ENCODE assay signal across 8 mouse cellular contexts in the genomic region with DNA sequence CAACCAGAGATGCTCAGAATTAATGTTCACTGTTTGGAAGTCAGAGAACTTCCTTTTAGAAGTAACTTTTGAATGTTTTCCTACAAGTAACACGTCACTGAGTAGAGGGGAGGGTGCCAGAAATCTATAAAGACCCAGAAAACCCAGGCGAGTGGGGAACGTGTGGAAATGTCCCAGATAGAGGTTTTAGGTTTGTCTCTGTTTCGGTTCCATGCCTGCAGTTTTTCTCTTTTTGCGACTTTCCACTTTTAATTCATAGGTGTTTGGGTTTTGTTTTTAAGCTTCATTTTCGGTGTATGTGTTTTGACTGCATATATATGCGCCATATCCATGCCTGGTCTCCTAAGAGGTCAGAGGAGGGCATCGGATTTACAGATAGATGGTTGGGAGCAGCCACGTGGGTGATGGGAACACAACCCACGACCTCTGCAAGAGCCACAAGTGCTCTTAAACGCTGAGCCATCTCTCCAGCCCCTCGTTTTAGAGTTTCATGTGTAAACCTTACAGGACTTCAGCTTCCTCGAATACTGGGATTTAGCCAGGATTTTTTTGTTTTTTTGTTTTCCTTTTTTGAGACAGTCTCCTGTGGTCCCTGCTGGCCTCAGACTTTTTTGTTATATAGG. TPM values are rescaled to one million over a fixed set of nuclear protein-coding genes. Genes with fewer than 3 reads are reported as not detected.
DNase-seq lines count a peak whose midpoint lies in the region; ATAC-seq and TF ChIP-seq lines count a peak whose summit lies in the region.

No protein-coding gene starts in this region.

- H3K79me2 ChIP-seq in C2C12 (ENCODE audit: control insufficient read depth, insufficient read depth) = peaks cover 55% of the 10 kb centered on the region

- no peak for DNase-seq in forebrain, embryonic 11.5 days (ENCODE audit: low spot score)
- no peak for DNase-seq in liver, embryonic 11.5 days (ENCODE audit: low spot score)
- DNase-seq in left cerebral cortex, postnatal 4 days = no peak
- no peak for DNase-seq in adrenal gland, adult (ENCODE audit: inconsistent age in 2 of 2, low spot score in 1 of 2)
- DNase-seq in adrenal gland, postnatal 36 days = no peak

- WGBS in forebrain, embryonic 11.5 days = 5% methylated on average over 13 of the region's 13 CpGs
- WGBS in liver, embryonic 11.5 days = 8% methylated on average over 13 of the region's 13 CpGs

- H3K9ac ChIP-seq in forebrain, embryonic 11.5 days (ENCODE audit: low read length) = peak overlapping the region; percentile 99
- H3K9ac ChIP-seq in liver, embryonic 11.5 days (ENCODE audit: low read depth, low read length) = peak overlapping the region; percentile 93

- peak overlapping the region; percentile 95 for H3K4me2 ChIP-seq in forebrain, embryonic 11.5 days (ENCODE audit: low read depth, low read length, severe bottlenecking)
- peak overlapping the region; percentile 97 for H3K4me2 ChIP-seq in liver, embryonic 11.5 days

- no peak for TF ChIP-seq CTCF in C2C12 (IDR thresholded peaks at IDR 0.05; ENCODE audit: control insufficient read depth, insufficient read depth, insufficient read length)

- peak overlapping the region; percentile 94; the same call in 1 of the 2 replicates for H3K27ac ChIP-seq in forebrain, embryonic 11.5 days (ENCODE audit: low read depth, low read length)
- H3K27ac ChIP-seq in liver, embryonic 11.5 days (ENCODE audit: low read depth, low read length) = peak overlapping the region; percentile 96

- H3K9me3 ChIP-seq in erythroblast, embryonic 14.5 days (ENCODE audit: control insufficient read depth, low read length) = no peaks in the 10 kb centered on the region
- H3K9me3 ChIP-seq in forebrain, embryonic 11.5 days (ENCODE audit: control insufficient read depth, low read length) = no peaks in the 10 kb centered on the region
- no peaks in the 10 kb centered on the region for H3K9me3 ChIP-seq in liver, embryonic 11.5 days (ENCODE audit: control insufficient read depth, low read length)

- no peaks in the 10 kb centered on the region for H3K36me3 ChIP-seq in erythroblast, embryonic 14.5 days (ENCODE audit: control insufficient read depth)
- no peaks in the 10 kb centered on the region for H3K36me3 ChIP-seq in C2C12 (ENCODE audit: control insufficient read depth, insufficient read depth)
- no peaks in the 10 kb centered on the region for H3K36me3 ChIP-seq in forebrain, embryonic 11.5 days (ENCODE audit: control insufficient read depth, insufficient read depth, low read length)
- H3K36me3 ChIP-seq in liver, embryonic 11.5 days (ENCODE audit: control insufficient read depth, insufficient read depth, low read length) = no peaks in the 10 kb centered on the region

- ATAC-seq in erythroblast, adult 5-6 weeks (replicated peaks; ENCODE audit: low FRiP score, poor library complexity, severe bottlenecking) = no peak
- ATAC-seq in forebrain, embryonic 11.5 days (replicated peaks; ENCODE audit: low FRiP score) = no peak
- ATAC-seq in liver, embryonic 11.5 days (replicated peaks; ENCODE audit: low FRiP score) = no peak

- intact Hi-C loops in left cerebral cortex, postnatal 4 days (cut with DNase I) = no loop called here

- H3K4me1 ChIP-seq in erythroblast, embryonic 14.5 days (ENCODE audit: control insufficient read depth) = peaks cover 59% of the 10 kb centered on the region
- peaks cover 26% of the 10 kb centered on the region; the same call in 1 of the 2 replicates for H3K4me1 ChIP-seq in forebrain, embryonic 11.5 days (replicated peaks; ENCODE audit: control insufficient read depth, insufficient read depth, low read length)
- H3K4me1 ChIP-seq in liver, embryonic 11.5 days (replicated peaks; ENCODE audit: control insufficient read depth, insufficient read depth, low read length) = peaks cover 34% of the 10 kb centered on the region

- H3ac ChIP-seq in C2C12 (ENCODE audit: control insufficient read depth, insufficient read length, low read depth) = peak overlapping the region; percentile 78

- peak overlapping the region; percentile 84 for H3K4me3 ChIP-seq in erythroblast, embryonic 14.5 days (replicated peaks)
- peak overlapping the region; percentile 55 for H3K4me3 ChIP-seq in C2C12 (ENCODE audit: insufficient read depth, poor library complexity, severe bottlenecking)
- H3K4me3 ChIP-seq in forebrain, embryonic 11.5 days (ENCODE audit: low read depth, low read length) = peak overlapping the region; percentile 87
- H3K4me3 ChIP-seq in liver, embryonic 11.5 days (ENCODE audit: low read depth, low read length) = peak overlapping the region; percentile 79

- H3K79me3 ChIP-seq in C2C12 (ENCODE audit: low read depth) = peaks cover 44% of the 10 kb centered on the region

- H3K27me3 ChIP-seq in erythroblast, embryonic 14.5 days (ENCODE audit: control insufficient read depth) = peaks cover 17% of the 10 kb centered on the region
- H3K27me3 ChIP-seq in C2C12 (ENCODE audit: control insufficient read depth, insufficient read depth, insufficient read length) = no peaks in the 10 kb centered on the region
- no peaks in the 10 kb centered on the region for H3K27me3 ChIP-seq in forebrain, embryonic 11.5 days (ENCODE audit: control insufficient read depth, insufficient read depth, low read length)
- H3K27me3 ChIP-seq in liver, embryonic 11.5 days (replicated peaks; ENCODE audit: control insufficient read depth, insufficient read depth, low read length) = no peaks in the 10 kb centered on the region

TF ChIP-seq in C2C12, 6 proteins besides CTCF, POLR2A, EP300 and RAD21:
- TF ChIP-seq MYOD1 (IDR thresholded peaks at IDR 0.05; ENCODE audit: control insufficient read depth, insufficient read length, low read depth) = no peak
- no peak for TF ChIP-seq MYOG (IDR thresholded peaks at IDR 0.05; ENCODE audit: control insufficient read depth, extremely low read depth, insufficient read length)
- TF ChIP-seq USF1 (IDR thresholded peaks at IDR 0.05; ENCODE audit: low read depth) = peak; percentile 14

RNA-seq across cellular contexts. Expression of a gene that starts 1.7 kb away (rescaled TPM):
- polyA plus RNA-seq in erythroblast, embryonic 14.5 days (2012) = 0.06 and 0.16 TPM in 2 replicates
- total RNA-seq in erythroblast, adult 5-6 weeks (2015; ENCODE audit: low replicate concordance) = 2.1 and 2.3 TPM in 2 replicates
- 0.70 and 0.85 TPM in 2 replicates for total RNA-seq in erythroblast, adult 5-6 weeks (2017; ENCODE audit: low replicate concordance)
- polyA plus RNA-seq in C2C12 (2012; fragmentation: generic; extraction: Trizol) = 7.0 TPM
- 11.9 and 13.4 TPM in 2 replicates for polyA plus RNA-seq in forebrain, embryonic 11.5 days (2014; fragmentation: Nextera tagmentation; extraction: Ambion mirVana)
- polyA plus RNA-seq in liver, embryonic 11.5 days (2014; fragmentation: Nextera tagmentation; extraction: Ambion mirVana) = 7.2 TPM in 2 replicates
- total RNA-seq in left cerebral cortex, postnatal 4 days (2021) = 10 to 100 TPM; 13.3 to 14.1 TPM
- 1 to 10 TPM; 6.1 to 6.2 TPM for total RNA-seq in adrenal gland, postnatal 36 days (2021)

RNA-seq across cellular contexts. Expression of a gene that starts 43.5 kb away (rescaled TPM):
- 0.57 and 1.1 TPM in 2 replicates for polyA plus RNA-seq in erythroblast, embryonic 14.5 days (2012)
- total RNA-seq in erythroblast, adult 5-6 weeks (2015; ENCODE audit: low replicate concordance) = 12.9 and 13.4 TPM in 2 replicates
- total RNA-seq in erythroblast, adult 5-6 weeks (2017; ENCODE audit: low replicate concordance) = 1.3 and 3.3 TPM in 2 replicates
- 6.4 TPM for polyA plus RNA-seq in C2C12 (2012; fragmentation: generic; extraction: Trizol)
- 11.1 and 12.2 TPM in 2 replicates for polyA plus RNA-seq in forebrain, embryonic 11.5 days (2014; fragmentation: Nextera tagmentation; extraction: Ambion mirVana)
- polyA plus RNA-seq in liver, embryonic 11.5 days (2014; fragmentation: Nextera tagmentation; extraction: Ambion mirVana) = 10.3 and 11.6 TPM in 2 replicates
- total RNA-seq in left cerebral cortex, postnatal 4 days (2021) = 1 to 10 TPM; 4.9 TPM
- total RNA-seq in adrenal gland, postnatal 36 days (2021) = 10 to 100 TPM in 1 of 2 experiments, not detected in 1; 12.0 TPM
